Mouse (Mus musculus): ENCODE data around the gene Prkar1b. TPM values are rescaled to one million over a fixed set of nuclear protein-coding genes. Genes with fewer than 3 reads are reported as not detected.

Prkar1b gene
- polyA plus RNA-seq, 2 experiments from 2014 or later, result 0.98 to 3.1 TPM

DNA sequence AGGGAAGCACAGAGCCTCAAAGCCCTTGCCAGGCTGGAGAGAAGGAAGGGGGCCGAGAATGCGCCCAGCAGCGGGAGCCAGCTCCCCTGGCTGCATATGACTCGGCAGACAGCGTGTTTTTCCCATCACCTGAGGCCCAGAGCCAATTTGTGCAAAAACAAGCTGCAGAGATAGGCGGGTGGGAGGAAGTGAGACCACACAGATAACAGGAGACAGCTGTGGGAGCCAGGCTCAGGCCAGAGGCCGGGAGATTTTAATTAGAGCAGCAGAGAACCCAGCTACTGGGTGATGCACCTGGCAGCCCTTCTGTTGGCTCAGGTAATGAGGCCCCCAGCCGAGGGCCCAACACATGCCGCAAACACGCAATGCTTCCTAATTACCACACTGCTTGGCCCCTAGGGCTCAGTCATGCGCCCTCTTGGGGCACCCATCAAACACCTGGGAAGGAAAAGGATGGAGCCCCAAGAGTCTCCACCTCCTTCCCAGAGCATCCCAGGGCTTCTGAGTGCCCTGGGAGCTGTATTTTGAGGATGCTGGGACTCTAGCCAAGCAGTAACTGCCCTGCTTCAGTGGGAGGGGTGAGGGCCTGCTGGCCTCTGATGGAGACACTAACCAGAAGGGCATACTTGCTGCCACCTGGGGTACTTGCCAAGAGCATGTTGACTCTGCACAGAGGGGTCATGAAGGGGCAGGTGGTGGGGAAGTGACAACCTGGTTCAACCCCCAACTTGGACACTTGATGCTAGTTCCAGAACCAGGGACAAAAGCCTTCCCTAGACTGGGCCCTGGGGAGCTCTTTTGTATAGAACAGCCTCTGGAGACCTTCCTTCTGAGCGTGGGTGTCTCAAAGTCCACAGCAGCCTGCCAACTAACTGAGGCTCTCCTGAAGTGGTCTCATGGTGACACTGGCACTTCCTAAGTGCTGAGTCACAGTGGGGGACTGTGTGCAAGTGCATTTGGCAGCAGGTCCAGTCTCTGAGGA, 50.5 kb downstream of the Prkar1b start:
- ATAC-seq, result no peak

GRCm38 (mm10) chr5:139095297-139096110, 54.3 kb downstream of the Prkar1b start:
- no peak for ATAC-seq

DNA sequence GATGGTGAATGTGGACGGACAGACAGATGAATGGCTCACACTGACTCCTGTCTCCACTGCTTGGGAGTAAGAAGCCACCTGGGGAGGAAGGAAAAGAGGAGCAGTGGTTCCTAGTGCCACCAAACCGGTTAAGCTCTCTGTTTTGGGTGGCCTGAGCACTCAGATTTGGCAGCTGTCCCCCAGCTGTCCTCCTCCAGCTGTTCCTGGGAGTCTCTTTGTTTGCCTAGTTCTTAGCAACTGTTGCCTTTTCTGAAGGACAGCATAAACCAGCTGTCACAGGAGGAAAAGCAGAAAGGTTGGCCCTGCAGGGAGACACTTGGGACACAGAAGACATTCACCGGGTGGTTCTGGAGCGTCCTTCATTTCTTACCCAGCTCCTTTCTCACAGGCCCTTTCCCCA, 56.3 kb downstream of the Prkar1b start:
- ATAC-seq, result no peak

- no peak for ATAC-seq
Observed at GRCm38 (mm10) chr5:139091713-139092112, 58.1 kb downstream of the Prkar1b start.

DNA sequence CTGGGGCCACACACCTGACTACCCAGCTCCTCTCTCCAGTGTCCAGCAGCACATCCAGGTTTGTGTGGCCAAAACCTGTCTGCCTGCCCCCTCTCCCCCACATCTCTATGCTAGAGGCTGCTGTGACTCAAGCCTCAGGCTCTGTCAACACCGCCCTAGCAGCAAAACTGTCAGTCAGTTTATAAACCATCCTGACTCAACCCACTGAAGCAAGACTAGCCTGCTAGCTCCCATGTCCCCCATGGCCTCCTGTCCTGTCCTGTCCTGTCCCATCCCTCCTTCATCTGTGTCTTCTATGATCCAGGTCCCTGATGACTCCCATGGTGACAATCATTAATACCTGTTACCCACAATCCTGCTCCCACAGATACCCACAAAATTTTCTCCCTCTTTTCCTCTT, 59.6 kb downstream of the Prkar1b start:
- no peak for ATAC-seq

DNA sequence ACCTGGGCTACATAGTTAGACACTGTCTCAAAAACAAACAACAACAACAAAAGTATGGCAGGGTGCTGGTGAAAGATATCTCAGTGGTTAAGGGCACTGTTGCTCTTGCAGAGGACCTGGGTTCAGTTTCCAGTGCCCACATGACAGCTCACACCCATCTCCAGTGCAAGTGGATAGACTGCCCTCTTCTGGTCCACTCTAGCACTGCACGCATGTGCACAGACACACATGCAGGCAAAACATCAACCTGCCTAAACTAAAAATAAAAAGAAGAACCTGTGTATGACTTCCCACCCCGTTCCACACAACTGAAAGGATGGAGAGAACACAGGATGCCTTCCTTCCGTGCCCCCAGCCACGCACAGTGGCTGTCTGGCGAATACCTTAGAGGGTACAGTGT, 61.6 kb downstream of the Prkar1b start:
- ATAC-seq, result no peak

DNA sequence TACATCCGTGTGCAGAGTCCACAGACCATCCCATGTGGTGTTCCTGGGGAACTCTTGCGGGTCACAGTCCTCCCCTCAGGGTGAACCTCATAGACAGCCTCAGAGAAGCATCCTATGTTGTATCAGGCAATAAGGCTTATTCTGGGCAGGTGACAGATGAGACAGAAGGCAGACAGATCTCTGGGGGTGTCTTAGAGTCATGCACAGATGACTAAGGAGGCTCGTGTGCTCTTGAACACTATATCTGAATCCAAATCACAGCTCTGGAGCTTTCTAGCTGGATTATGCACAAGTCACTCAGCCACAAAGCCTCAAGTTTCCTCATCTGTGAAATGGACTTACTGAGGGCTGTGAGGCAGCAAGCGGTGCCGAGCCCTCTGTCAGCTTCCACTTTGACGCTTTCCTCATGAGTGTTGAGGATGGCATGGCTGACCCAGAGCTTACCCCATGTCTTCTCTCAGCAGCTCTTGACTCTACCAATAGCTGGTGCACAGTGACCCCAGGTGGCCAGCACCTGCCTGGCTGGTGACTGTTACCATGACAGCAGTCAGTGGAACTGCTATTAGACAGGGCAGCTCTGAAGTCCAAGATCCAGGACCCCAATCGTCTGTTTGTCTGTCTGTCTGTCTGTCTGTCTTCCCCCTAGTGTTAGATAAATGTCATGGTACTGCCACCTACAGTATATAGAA, 64.8 kb downstream of the Prkar1b start:
- ATAC-seq, result no peak

- no peak for ATAC-seq
Observed at GRCm38 (mm10) chr5:139084302-139084701, 65.5 kb downstream of the Prkar1b start.

DNA sequence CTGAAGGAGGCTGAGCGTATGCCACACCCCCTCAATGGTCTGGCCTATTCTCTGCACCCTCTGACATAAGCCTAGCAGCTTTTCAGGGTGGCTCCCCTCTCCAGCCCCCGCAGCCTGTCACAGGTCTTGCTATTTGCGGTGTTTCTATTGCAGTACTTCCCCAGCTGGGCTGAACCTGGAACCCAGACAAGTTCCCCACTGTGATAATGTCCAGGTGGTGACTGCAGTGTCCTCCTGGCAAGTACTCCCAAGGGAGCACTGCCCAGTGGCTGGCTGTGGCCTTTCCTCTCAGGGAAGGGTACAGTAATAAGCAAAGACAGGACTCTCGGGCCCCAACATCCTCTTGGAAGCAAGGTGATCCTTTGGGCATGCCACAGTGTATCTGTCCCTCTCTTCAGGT, 66.0 kb downstream of the Prkar1b start:
- ATAC-seq, result no peak

GRCm38 (mm10) chr5:139081370-139081769, 68.4 kb downstream of the Prkar1b start:
- ATAC-seq, result no peak

GRCm38 (mm10) chr5:139078156-139078462, 71.7 kb downstream of the Prkar1b start:
- no peak for ATAC-seq

DNA sequence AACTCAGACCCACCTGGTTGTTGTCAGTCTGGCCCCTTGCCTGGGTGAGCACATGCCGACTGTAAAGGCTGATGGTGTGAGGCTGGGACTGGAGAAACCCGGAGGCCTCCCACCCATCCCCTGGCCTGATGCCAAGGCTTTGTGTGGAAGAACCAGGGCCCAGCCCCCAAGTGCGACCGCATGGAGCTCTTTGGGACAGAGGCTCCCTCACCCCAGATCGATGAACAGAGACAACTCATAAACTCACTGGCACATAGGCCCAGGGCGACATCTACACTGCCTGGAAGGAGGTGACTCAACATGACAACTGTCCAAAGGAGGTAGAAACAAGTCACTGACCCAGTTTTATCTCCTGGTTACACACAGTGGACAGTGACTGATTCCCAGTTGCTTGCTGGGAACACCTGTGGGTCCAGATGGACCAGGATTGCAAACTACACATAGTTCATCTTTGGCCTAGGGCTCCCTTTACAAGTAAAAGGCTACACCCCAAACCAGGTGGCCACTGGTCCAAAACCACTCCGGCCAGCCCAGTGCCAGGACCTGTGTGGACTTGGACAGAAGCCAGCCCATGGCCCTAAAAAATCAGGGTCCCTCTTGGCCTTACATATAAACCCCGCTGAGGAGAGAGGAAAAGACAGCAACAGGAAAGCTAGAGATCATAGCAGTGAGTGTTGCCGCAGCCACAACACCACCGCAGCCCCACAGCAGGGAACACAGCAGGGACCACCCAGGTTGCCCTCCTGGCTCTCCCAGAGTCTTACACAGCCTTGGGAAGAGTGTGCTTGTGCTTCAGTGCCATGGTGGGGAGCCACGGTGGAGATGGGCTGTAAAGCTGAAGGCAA, 72.3 kb downstream of the Prkar1b start:
- no peak for ATAC-seq

DNA sequence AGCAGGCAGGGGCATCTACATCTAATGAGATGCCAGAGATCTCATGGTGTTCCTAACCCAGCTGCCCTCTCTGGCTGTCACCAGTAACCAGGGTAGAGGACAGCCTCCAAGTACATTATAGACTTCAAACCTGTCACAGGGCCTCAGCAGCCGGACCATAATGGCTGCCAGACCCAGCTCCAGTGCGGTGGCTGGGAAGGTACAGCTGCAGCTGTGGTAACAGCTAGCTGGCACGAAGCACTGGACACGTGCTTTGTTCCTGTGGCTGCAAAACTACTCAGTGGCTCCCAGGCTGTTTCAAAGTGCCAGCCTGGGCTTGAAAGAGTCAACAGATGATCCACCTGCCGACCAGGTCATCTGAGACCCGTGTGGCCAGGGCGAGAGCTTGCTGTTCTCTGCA, 73.4 kb downstream of the Prkar1b start:
- ATAC-seq, result no peak

DNA sequence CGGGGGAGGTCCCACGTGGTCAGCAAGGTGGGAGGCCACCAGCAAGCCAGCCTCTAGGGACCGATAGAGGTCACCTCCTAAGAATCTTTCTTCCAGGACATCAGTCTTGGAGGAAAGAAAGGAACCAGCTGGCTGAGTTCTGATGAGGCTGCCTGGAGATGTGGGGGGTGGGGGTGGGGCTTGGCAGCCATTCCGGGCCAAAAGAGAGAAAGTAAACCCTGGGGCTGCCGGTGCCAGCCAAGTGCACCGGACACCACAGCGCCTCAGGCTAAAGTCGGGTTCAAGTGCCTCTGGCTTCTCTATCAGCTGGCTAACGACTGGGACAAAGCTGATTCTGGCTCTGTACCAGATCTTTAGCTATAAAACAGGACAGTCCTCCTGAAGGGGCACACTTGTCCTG, 74.0 kb downstream of the Prkar1b start:
- ATAC-seq, result no peak

- ATAC-seq, result peak; percentile 58
Observed at GRCm38 (mm10) chr5:139075125-139075524, 74.7 kb downstream of the Prkar1b start.

- ATAC-seq, result no peak
Observed at GRCm38 (mm10) chr5:139073977-139074376, 75.8 kb downstream of the Prkar1b start.

GRCm38 (mm10) chr5:139072866-139073265, 76.9 kb downstream of the Prkar1b start:
- no peak for ATAC-seq

DNA sequence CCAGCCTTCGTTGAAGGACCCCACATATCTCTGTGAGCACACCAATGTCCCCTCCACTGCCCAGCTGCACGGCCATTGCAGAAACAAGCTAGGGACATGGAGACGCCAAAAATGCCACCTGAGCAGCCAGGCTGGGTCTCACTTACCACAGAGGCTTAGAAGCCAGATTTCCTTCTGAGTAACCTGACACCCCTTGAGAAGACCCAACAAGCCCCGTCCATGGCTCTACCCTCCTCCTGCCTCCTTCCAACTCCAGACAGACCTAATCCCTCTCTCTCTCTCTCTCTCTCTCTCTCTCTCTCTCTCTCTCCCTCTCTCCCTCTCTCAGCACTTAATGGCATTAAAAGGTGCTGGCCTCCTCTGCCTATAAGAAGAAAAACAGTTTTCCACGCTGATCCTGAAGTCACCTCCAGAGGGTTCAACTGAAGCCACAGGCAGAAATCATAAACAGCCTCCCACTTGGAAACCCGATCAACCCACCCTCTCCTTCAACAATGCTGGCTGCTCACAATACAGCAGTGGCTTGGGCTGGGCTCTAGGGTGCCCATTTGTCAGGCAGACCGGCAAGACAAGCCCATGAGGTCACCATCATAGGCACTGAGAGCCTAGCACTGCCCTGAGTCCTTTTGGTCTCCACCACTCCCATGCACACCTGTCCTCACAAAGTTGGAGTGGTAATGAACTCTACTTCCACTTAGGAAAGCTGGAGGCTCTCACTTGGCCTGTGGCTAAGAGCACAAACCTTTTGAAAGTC, 82.8 kb downstream of the Prkar1b start:
- no peak for ATAC-seq

DNA sequence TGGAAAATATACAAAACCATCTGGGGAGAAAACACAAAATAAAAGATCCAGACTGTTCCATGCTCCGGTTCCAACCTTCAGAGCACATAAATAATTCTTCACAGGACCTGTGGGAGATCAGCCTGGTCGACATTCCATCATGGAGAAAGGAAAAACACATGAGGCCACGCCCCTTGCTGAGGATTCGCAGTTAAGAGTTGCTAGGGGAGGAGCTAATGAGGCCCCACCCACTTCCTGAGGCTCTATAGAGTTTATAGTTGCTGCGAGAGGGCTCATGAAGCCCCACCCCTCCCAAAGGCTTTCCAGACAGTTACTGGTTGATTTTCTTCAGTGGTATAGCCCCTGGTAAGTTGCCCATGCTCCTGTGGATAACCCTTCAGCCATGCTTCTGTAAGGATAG, 85.2 kb downstream of the Prkar1b start:
- ATAC-seq, result no peak

GRCm38 (mm10) chr5:139061680-139062079, 88.1 kb downstream of the Prkar1b start:
- no peak for ATAC-seq

- ATAC-seq, result no peak
Observed at GRCm38 (mm10) chr5:139060460-139061051, 89.2 kb downstream of the Prkar1b start.

Data from CD4-positive, CD25-positive, alpha-beta regulatory T cell, adult 4 months (primary cell).